Mouse (Mus musculus): ENCODE data around the gene Gm21738. TPM values are rescaled to one million over a fixed set of nuclear protein-coding genes. Genes with fewer than 3 reads are reported as not detected.
"Not testable (repeated sequence)": the region's sequence is repeated elsewhere in the genome, so short reads cannot be mapped to it uniquely, and the experiment has no call there.

The Gm21738 gene
- polyA plus RNA-seq (2015; fragmentation: Nextera tagmentation; extraction: Ambion mirVana) = 0.50 TPM in 1 of 2 replicates, not detected in the other

DNA sequence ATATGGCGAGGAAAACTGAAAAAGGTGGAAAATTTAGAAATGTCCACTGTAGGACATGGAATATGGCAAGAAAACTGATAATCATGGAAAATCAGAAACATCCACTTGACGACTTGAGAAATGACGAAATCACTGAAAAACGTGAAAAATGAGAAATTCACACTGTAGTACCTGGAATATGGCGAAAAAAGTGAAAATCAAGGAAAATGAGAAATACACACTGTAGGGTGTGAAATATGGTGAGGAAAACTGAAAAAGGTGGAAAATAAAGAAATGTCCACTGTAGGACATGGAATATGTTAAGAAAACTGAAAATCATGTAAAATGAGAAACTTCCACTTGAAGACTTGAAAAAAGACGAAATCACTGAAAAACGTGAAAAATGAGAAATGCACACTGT is at the start of gene Gm21738:
Gene Gm21738 (minus strand): TSS at position 101 of the 400 bp plus-strand sequence.
- not testable (repeated sequence) for H3K4me1 ChIP-seq (ENCODE audit: control insufficient read depth, insufficient read depth, low read depth, low read length); H3K9ac ChIP-seq (ENCODE audit: low read depth, low read length); H3K4me2 ChIP-seq (ENCODE audit: low read length); H3K4me3 ChIP-seq (ENCODE audit: low read length); H3K36me3 ChIP-seq (ENCODE audit: control insufficient read depth, insufficient read depth, low read length); H3K27ac ChIP-seq (ENCODE audit: low read depth, low read length); H3K9me3 ChIP-seq (ENCODE audit: control insufficient read depth, low read length); ATAC-seq; H3K27me3 ChIP-seq (replicated peaks; ENCODE audit: control insufficient read depth, insufficient read depth, low read length)
- 80% methylated on average over 7 of the region's 7 CpGs for WGBS

DNA sequence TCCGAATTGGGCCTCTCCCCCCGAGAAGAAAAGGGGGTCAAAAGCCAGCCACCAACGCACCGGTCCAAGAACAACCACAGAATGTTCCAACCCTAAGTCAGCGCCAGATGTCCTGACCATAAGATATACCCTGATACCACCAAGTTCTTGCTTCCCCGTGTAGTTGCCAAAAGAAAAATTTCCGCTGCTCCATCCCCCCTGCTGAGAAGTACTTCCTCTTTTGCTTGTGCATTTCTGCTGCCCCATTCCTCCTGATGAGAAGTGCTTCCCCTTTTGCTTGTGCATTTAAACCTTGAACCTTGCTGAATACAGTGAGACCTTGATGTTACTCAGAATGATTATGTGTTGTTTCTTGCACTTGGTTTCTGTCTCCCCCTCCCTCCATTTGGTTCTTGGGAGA is 35.0 kb downstream of the Gm21738 start:
- not testable (repeated sequence) for H3K9ac ChIP-seq (ENCODE audit: low read depth, low read length); H3K36me3 ChIP-seq (ENCODE audit: control insufficient read depth, insufficient read depth, low read length); H3K9me3 ChIP-seq (ENCODE audit: control insufficient read depth, low read length); H3K27me3 ChIP-seq (replicated peaks; ENCODE audit: control insufficient read depth, insufficient read depth, low read length); ATAC-seq; H3K4me2 ChIP-seq (ENCODE audit: low read length); H3K4me1 ChIP-seq (ENCODE audit: control insufficient read depth, insufficient read depth, low read depth, low read length); H3K4me3 ChIP-seq (ENCODE audit: low read length); H3K27ac ChIP-seq (ENCODE audit: low read depth, low read length)
- 82% methylated on average over 7 of the region's 7 CpGs for WGBS

Other genes starting within 250 kb of the Gm21738 start
- 0.39 and 0.44 TPM in 2 replicates for gene Gm2244, start 131.0 kb upstream of the Gm21738 start, polyA plus RNA-seq (2015; fragmentation: Nextera tagmentation; extraction: Ambion mirVana)
- 5.8 and 6.4 TPM in 2 replicates for gene Gm2237, start 166.2 kb upstream of the Gm21738 start, polyA plus RNA-seq (2015; fragmentation: Nextera tagmentation; extraction: Ambion mirVana)
- not detected in 2 replicates for gene Gm5458, start 183.7 kb upstream of the Gm21738 start, polyA plus RNA-seq (2015; fragmentation: Nextera tagmentation; extraction: Ambion mirVana)